Mouse (Mus musculus) heart, adult 2 months (tissue): ENCODE measurements around the gene Nop9. TPM values are rescaled to one million over a fixed set of nuclear protein-coding genes. Genes with fewer than 3 reads are reported as not detected.

ENCODE experiments used
- DNase-seq, 2 experiments: peaks; one replicate each; pipeline ENCODE4 v3.0.0; 2021
- H3K27ac ChIP-seq: fragments of 200-600 bp; 2 replicates; pipeline ENCODE4 v1.8.1; 2022
- H3K27me3 ChIP-seq: fragments of 200-500 bp; 2 replicates; pipeline ENCODE4 v1.6.1; 2012; ENCODE audit warnings: mild to moderate bottlenecking, low read length, inconsistent platforms, mixed read lengths; ENCODE audit not compliant: control insufficient read depth, insufficient read depth
- H3K36me3 ChIP-seq: fragments of 200-500 bp; 2 replicates; pipeline ENCODE4 v1.6.1; 2012; ENCODE audit warnings: low read length, inconsistent platforms; ENCODE audit not compliant: control insufficient read depth, insufficient read depth
- H3K4me1 ChIP-seq: fragments of 200-500 bp; 2 replicates; pipeline ENCODE4 v1.6.1; 2011; ENCODE audit warnings: low read length; ENCODE audit not compliant: control insufficient read depth, insufficient read depth
- H3K4me3 ChIP-seq: fragments of 200-600 bp; 2 replicates; pipeline ENCODE4 v1.8.1; 2022
- H3K79me2 ChIP-seq: fragments of 200-500 bp; replicated peaks from 2 replicates; pipeline ENCODE4 v1.6.1; 2012; ENCODE audit warnings: mild to moderate bottlenecking, inconsistent platforms, low read length, moderate library complexity, mixed read lengths; ENCODE audit not compliant: control insufficient read depth, insufficient read depth
- H3K9ac ChIP-seq: fragments of 200-500 bp; 2 replicates; pipeline ENCODE4 v1.6.1; 2012; ENCODE audit warnings: low read depth, mild to moderate bottlenecking, control low read depth, inconsistent platforms, low read length, mixed read lengths
- EP300 ChIP-seq: fragments of 200-500 bp; IDR thresholded peaks from 2 replicates; pipeline ENCODE4 v1.6.1; 2011; ENCODE audit warnings: low read depth, low read length, control low read depth; ENCODE audit not compliant: insufficient read depth
- POLR2A ChIP-seq: fragments of 200-500 bp; IDR thresholded peaks from 2 replicates; pipeline ENCODE4 v1.6.1; 2011; ENCODE audit warnings: mild to moderate bottlenecking, low read depth, low read length, control low read depth; ENCODE audit not compliant: insufficient read depth
- WGBS: fragments of 180-500 bp; shearing (Covaris S2); methylation state at CpG from one replicate; pipeline ENCODE4 v1.1.7; 2018; 5-methylcytosine and 5-hydroxymethylcytosine counted together
- intact Hi-C: fragments of 180-260 bp; cut with DNase I; formaldehyde crosslinking; loops from one replicate; pipeline ENCODE4 v1.15.1; 2025
- polyA plus RNA-seq: library from polyadenylated mRNA; depleted of rRNA; stranded (reverse); fragments of >200 nt; gene quantifications from 2 replicates; pipeline ENCODE4 v1.2.3, GENCODE M21; 2012; rRNA removed
- total RNA-seq, 2 experiments: library from RNA; stranded (reverse); gene quantifications; 2 replicates each; pipeline ENCODE4 v1.2.3; 2021

The Nop9 gene
- total and polyA plus RNA-seq, 3 experiments = 8.3 to 11.4 (median 10.1) TPM

DNA sequence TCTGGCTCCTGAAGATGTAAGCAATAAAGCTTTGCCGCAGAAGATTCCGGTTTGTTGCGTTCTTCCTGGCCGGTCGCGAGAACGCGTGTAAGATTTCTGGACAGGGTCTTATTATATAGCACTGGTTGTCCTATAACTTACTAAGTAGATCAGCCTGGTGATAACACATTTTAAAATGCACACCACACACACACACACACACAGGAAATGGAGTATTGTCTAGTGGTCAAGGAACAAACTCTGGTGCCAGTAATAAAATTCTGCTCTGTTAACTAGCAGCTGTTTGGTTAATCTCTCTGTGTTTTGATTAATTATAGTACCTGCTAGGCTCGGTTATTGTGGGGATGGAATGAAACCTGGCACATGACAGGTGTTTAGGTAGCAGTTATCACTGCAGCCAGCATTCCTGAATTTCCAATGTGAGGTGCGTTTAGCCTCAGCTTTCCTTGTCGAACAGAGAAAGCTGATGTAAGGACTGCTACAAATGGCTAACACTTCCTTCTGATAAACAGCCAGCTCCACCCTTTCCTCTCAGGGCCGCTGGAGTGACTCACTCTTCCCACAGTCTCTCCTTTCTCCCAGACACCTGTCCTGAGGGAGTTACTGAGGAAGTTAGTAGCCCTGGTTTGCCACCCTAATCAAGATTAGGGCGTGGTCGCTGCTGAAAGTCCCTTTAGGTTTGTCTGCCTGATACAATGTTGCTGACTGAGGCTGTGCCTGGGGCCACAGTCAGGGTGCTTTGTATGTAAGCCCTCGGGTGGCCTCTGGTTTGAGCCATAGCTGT is 50.1 kb downstream of the Nop9 start:
- Histone ChIP-seq H3K4me1 (peaks cover 3% of the 10 kb centered on the region; the same call in 1 of the 2 replicates), H3K9ac (no peak overlapping the region), H3K27ac (peak overlapping the region; percentile 71), H3K79me2 (no peaks in the 10 kb centered on the region), H3K27me3 (no peaks in the 10 kb centered on the region), H3K36me3 (no peaks in the 10 kb centered on the region), H3K4me3 (no peak overlapping the region)
- intact Hi-C loops = no loop called here
- peak in 1 of 2 experiments; percentile 62 for DNase-seq
- TF ChIP-seq POLR2A (no peak), EP300 (peak; percentile 68)
- WGBS = 50% methylated on average over 15 of the region's 15 CpGs

Other genes with a start within 250 kb of the Nop9 start
Only the 30 nearest of the 35 such genes appear.
- 100 to 1,000 TPM; 136 to 160 TPM for gene Dcaf11, start 185.7 kb upstream of the Nop9 start, total RNA-seq
- gene Dcaf11, start 185.7 kb upstream of the Nop9 start, polyA plus RNA-seq = 151 and 186 TPM in 2 replicates
- gene A730061H03Rik, start 185.3 kb upstream of the Nop9 start, total RNA-seq = not detected
- 0.74 and 1.2 TPM in 2 replicates for gene A730061H03Rik, start 185.3 kb upstream of the Nop9 start, polyA plus RNA-seq
- gene Fitm1, start 170.1 kb upstream of the Nop9 start, total RNA-seq = 100 to 1,000 TPM; 165 to 187 TPM
- 323 and 403 TPM in 2 replicates for gene Fitm1, start 170.1 kb upstream of the Nop9 start, polyA plus RNA-seq
- gene Psme1, start 167.6 kb upstream of the Nop9 start, total RNA-seq = 100 to 1,000 TPM; 231 to 264 TPM
- 101 and 118 TPM in 2 replicates for gene Psme1, start 167.6 kb upstream of the Nop9 start, polyA plus RNA-seq
- 10 to 100 TPM; 58.4 to 61.1 TPM for gene Emc9, start 160.4 kb upstream of the Nop9 start, total RNA-seq
- 52.9 and 54.2 TPM in 2 replicates for gene Emc9, start 160.4 kb upstream of the Nop9 start, polyA plus RNA-seq
- 100 to 1,000 TPM; 119 to 120 TPM for gene Psme2, start 154.6 kb upstream of the Nop9 start, total RNA-seq
- 37.3 and 56.7 TPM in 2 replicates for gene Psme2, start 154.6 kb upstream of the Nop9 start, polyA plus RNA-seq
- 10 to 100 TPM; 27.5 to 30.9 TPM for gene Rnf31, start 154.0 kb upstream of the Nop9 start, total RNA-seq
- gene Rnf31, start 154.0 kb upstream of the Nop9 start, polyA plus RNA-seq = 19.7 and 24.3 TPM in 2 replicates
- gene Irf9, start 142.1 kb upstream of the Nop9 start, total RNA-seq = 1 to 10 TPM; 9.7 to 9.8 TPM
- 22.2 and 29.3 TPM in 2 replicates for gene Irf9, start 142.1 kb upstream of the Nop9 start, polyA plus RNA-seq
- gene Rec8, start 127.7 kb upstream of the Nop9 start, total RNA-seq = under 1 TPM in 1 of 2 experiments, not detected in 1; 0.32 TPM
- gene Rec8, start 127.7 kb upstream of the Nop9 start, polyA plus RNA-seq = 0.12 and 0.29 TPM in 2 replicates
- gene Ipo4, start 109.7 kb upstream of the Nop9 start, total RNA-seq = 10 to 100 TPM; 51.3 to 64.1 TPM
- 68.2 and 68.9 TPM in 2 replicates for gene Ipo4, start 109.7 kb upstream of the Nop9 start, polyA plus RNA-seq
- gene Gm49378, start 107.8 kb upstream of the Nop9 start, total RNA-seq = 1 to 10 TPM; 2.5 to 3.8 TPM
- 3.5 and 5.0 TPM in 2 replicates for gene Gm49378, start 107.8 kb upstream of the Nop9 start, polyA plus RNA-seq
- 10 to 100 TPM; 39.4 to 40.6 TPM for gene Tm9sf1, start 101.9 kb upstream of the Nop9 start, total RNA-seq
- gene Tm9sf1, start 101.9 kb upstream of the Nop9 start, polyA plus RNA-seq = 50.6 and 63.0 TPM in 2 replicates
- gene Tssk4, start 95.5 kb upstream of the Nop9 start, total RNA-seq = under 1 TPM; 0.34 to 0.47 TPM
- 0.55 and 0.61 TPM in 2 replicates for gene Tssk4, start 95.5 kb upstream of the Nop9 start, polyA plus RNA-seq
- 10 to 100 TPM; 45.3 to 49.1 TPM for gene Mdp1, start 85.2 kb upstream of the Nop9 start, total RNA-seq
- 35.7 and 54.9 TPM in 2 replicates for gene Mdp1, start 85.2 kb upstream of the Nop9 start, polyA plus RNA-seq
- 1 to 10 TPM; 8.1 to 9.0 TPM for gene Gmpr2, start 73.8 kb upstream of the Nop9 start, total RNA-seq
- gene Gmpr2, start 73.8 kb upstream of the Nop9 start, polyA plus RNA-seq = 11.8 and 18.2 TPM in 2 replicates
- 100 to 1,000 TPM; 242 to 262 TPM for gene Nedd8, start 73.6 kb upstream of the Nop9 start, total RNA-seq
- gene Nedd8, start 73.6 kb upstream of the Nop9 start, polyA plus RNA-seq = 265 and 340 TPM in 2 replicates
- 10 to 100 TPM; 12.6 to 12.8 TPM for gene Tinf2, start 63.9 kb upstream of the Nop9 start, total RNA-seq
- 7.6 and 8.5 TPM in 2 replicates for gene Tinf2, start 63.9 kb upstream of the Nop9 start, polyA plus RNA-seq
- under 1 TPM; 0.16 to 0.43 TPM for gene Tgm1, start 31.8 kb upstream of the Nop9 start, total RNA-seq
- gene Tgm1, start 31.8 kb upstream of the Nop9 start, polyA plus RNA-seq = 0.31 and 0.41 TPM in 2 replicates
- gene Rabggta, start 23.4 kb upstream of the Nop9 start, total RNA-seq = 10 to 100 TPM; 12.5 to 13.0 TPM
- 26.3 and 32.2 TPM in 2 replicates for gene Rabggta, start 23.4 kb upstream of the Nop9 start, polyA plus RNA-seq
- gene Dhrs1, start within 50 bp of the Nop9 start, total RNA-seq = 10 to 100 TPM; 35.4 to 40.2 TPM
- 82.9 and 85.8 TPM in 2 replicates for gene Dhrs1, start within 50 bp of the Nop9 start, polyA plus RNA-seq
- gene Cideb, start 12.8 kb downstream of the Nop9 start, total RNA-seq = under 1 TPM; 0.81 to 0.98 TPM
- 6.7 and 8.1 TPM in 2 replicates for gene Cideb, start 12.8 kb downstream of the Nop9 start, polyA plus RNA-seq
- gene Ltb4r2, start 15.7 kb downstream of the Nop9 start, total RNA-seq = under 1 TPM in 1 of 2 experiments, not detected in 1; 0.20 TPM
- 0.06 and 0.20 TPM in 2 replicates for gene Ltb4r2, start 15.7 kb downstream of the Nop9 start, polyA plus RNA-seq
- under 1 TPM; 0.34 to 0.36 TPM for gene Ltb4r1, start 20.3 kb downstream of the Nop9 start, total RNA-seq
- gene Ltb4r1, start 20.3 kb downstream of the Nop9 start, polyA plus RNA-seq = 0.76 TPM in 2 replicates
- 10 to 100 TPM; 16.1 to 20.3 TPM for gene Adcy4, start 38.4 kb downstream of the Nop9 start, total RNA-seq
- gene Adcy4, start 38.4 kb downstream of the Nop9 start, polyA plus RNA-seq = 36.5 and 40.0 TPM in 2 replicates
- gene Ripk3, start 43.2 kb downstream of the Nop9 start, total RNA-seq = 1 to 10 TPM; 2.2 to 2.4 TPM
- gene Ripk3, start 43.2 kb downstream of the Nop9 start, polyA plus RNA-seq = 3.5 and 4.1 TPM in 2 replicates
- 1 to 10 TPM; 3.6 to 5.1 TPM for gene Nfatc4, start 77.5 kb downstream of the Nop9 start, total RNA-seq
- gene Nfatc4, start 77.5 kb downstream of the Nop9 start, polyA plus RNA-seq = 6.0 and 7.3 TPM in 2 replicates
- gene Nynrin, start 108.3 kb downstream of the Nop9 start, total RNA-seq = 1 to 10 TPM; 6.2 to 6.8 TPM
- gene Nynrin, start 108.3 kb downstream of the Nop9 start, polyA plus RNA-seq = 3.5 and 3.8 TPM in 2 replicates
- under 1 TPM in 1 of 2 experiments, not detected in 1; 0.18 TPM for gene Cbln3, start 138.7 kb downstream of the Nop9 start, total RNA-seq
- gene Cbln3, start 138.7 kb downstream of the Nop9 start, polyA plus RNA-seq = 0.06 TPM in 2 replicates
- 10 to 100 TPM in 1 of 2 experiments, 1 to 10 TPM in 1; 8.8 to 11.6 TPM for gene Khnyn, start 139.3 kb downstream of the Nop9 start, total RNA-seq
- gene Khnyn, start 139.3 kb downstream of the Nop9 start, polyA plus RNA-seq = 9.3 and 13.3 TPM in 2 replicates
- gene Sdr39u1, start 154.6 kb downstream of the Nop9 start, total RNA-seq = 100 to 1,000 TPM; 112 to 127 TPM
- gene Sdr39u1, start 154.6 kb downstream of the Nop9 start, polyA plus RNA-seq = 142 and 156 TPM in 2 replicates